Mouse (Mus musculus) embryonic facial prominence, embryonic 10.5 days (tissue): ENCODE results near the gene Brpf1. TPM values are rescaled to one million over a fixed set of nuclear protein-coding genes. Genes with fewer than 3 reads are reported as not detected.

Experiments used
- DNase-seq: peaks from one replicate; pipeline ENCODE4 v3.0.0-alpha.2; 2017; ENCODE audit warnings: low spot score
- H3K27ac ChIP-seq: fragments of 300-500 bp; sonication (generic); replicated peaks from 2 replicates; pipeline ENCODE4 v1.5.1; 2016; ENCODE audit warnings: mild to moderate bottlenecking
- H3K27me3 ChIP-seq: fragments of 300-500 bp; sonication (generic); replicated peaks from 2 replicates; pipeline ENCODE4 v1.6.1; 2016; ENCODE audit warnings: low read depth, mild to moderate bottlenecking; ENCODE audit not compliant: poor library complexity, severe bottlenecking
- H3K36me3 ChIP-seq: fragments of 300-500 bp; sonication (generic); replicated peaks from 2 replicates; pipeline ENCODE4 v1.6.1; 2016; ENCODE audit warnings: mild to moderate bottlenecking, moderate library complexity
- H3K4me1 ChIP-seq: fragments of 300-500 bp; sonication (generic); 2 replicates; pipeline ENCODE4 v1.6.1; 2016
- H3K4me3 ChIP-seq: fragments of 300-500 bp; sonication (generic); 2 replicates; pipeline ENCODE4 v1.5.1; 2016; ENCODE audit warnings: mild to moderate bottlenecking, moderate library complexity
- H3K9me3 ChIP-seq: fragments of 300-500 bp; sonication (generic); 2 replicates; pipeline ENCODE4 v1.6.1; 2016; ENCODE audit warnings: mild to moderate bottlenecking
- WGBS: fragments of 180-500 bp; shearing (Covaris S2); methylation state at CpG from one replicate; pipeline ENCODE4 v1.1.7; 2016; 5-methylcytosine and 5-hydroxymethylcytosine counted together
- polyA plus RNA-seq: library from polyadenylated mRNA; unstranded; fragments of >200 nt; fragmentation: Nextera tagmentation; extraction: Ambion mirVana; gene quantifications from 2 replicates; pipeline ENCODE4 v1.2.1, GENCODE M21; 2016

Gene Brpf1
- polyA plus RNA-seq, 1 experiment from 2014 or later = 24.8 TPM

DNA sequence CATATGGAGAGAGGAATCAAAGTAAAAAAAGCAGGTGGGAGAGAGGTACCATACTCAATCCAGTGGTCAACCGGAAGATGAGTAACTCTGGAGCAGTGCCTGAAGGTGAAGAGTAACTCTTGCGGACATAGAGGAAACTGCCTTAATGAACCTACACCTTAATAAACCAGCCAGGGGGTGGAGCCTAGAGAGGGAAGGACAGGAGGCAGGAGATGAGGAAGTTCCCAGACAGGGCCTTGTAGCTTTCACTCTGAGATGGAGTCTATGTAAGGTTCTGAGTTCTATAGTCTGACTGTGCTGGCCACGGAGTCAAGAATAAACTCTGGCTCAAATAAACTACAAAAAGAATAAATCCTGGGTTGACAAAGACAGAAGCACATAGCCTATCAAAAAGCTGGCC lies 22.0 kb upstream of the Brpf1 start:
- Histone ChIP-seq H3K4me1 (peaks cover 18% of the 10 kb centered on the region), H3K9me3 (no peaks in the 10 kb centered on the region), H3K27ac (no peak overlapping the region), H3K4me3 (no peak overlapping the region), H3K36me3 (peaks cover 5% of the 10 kb centered on the region), H3K27me3 (peaks cover 57% of the 10 kb centered on the region)
- DNase-seq = no peak
- 81% methylated on average over 3 of the region's 3 CpGs for WGBS

DNA sequence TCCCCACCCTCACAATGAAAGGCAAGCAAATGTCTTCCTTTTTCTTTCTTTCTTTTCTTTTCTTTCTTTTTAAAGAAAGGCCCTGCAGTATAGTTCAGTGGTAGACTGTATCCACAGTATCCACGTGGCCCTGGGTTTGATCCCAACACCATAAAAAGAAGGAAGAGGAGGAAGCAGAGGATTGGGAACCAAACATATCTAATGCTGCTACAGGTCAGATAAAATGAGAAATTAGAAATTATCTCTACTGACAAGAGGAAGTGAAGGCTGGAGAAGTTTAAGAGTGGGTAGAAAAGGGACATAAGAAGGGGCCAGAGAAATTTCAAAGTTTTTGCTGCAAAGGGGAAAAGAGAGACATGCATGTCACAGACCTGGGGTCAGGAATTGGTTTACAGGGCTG lies 20.6 kb upstream of the Brpf1 start:
- Histone ChIP-seq H3K4me3 (no peak overlapping the region), H3K27ac (no peak overlapping the region), H3K27me3 (peaks cover 50% of the 10 kb centered on the region), H3K4me1 (peaks cover 18% of the 10 kb centered on the region), H3K9me3 (no peaks in the 10 kb centered on the region), H3K36me3 (no peaks in the 10 kb centered on the region)
- WGBS = 85% methylated on average over 1 of the region's 1 CpGs
- no peak for DNase-seq

DNA sequence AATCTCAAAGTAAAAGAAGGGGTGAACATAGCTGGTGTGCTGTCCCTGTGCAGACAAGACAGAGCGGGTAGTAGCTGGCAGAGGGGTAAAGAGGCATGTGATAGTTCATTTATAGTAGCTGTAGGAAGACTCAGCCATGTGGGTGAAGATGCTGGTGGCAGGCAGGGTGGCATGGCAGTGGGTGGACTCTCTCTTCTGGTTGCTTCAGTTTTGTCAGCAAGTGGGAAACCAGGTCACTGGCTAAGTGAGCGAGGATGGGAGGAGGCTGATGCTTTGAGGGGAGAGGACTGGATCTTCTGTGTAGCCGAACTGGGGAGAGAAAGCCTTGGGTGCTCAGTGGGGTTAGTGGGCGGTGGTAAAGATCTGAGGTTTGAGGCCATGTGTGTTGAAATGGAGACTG lies 19.7 kb upstream of the Brpf1 start:
- H3K27ac ChIP-seq = no peak overlapping the region
- H3K4me3 ChIP-seq = no peak overlapping the region
- no peaks in the 10 kb centered on the region for H3K9me3 ChIP-seq
- 68% methylated on average over 4 of the region's 4 CpGs for WGBS
- H3K36me3 ChIP-seq = no peaks in the 10 kb centered on the region
- no peak for DNase-seq
- H3K4me1 ChIP-seq = peaks cover 14% of the 10 kb centered on the region
- H3K27me3 ChIP-seq = peaks cover 41% of the 10 kb centered on the region

DNA sequence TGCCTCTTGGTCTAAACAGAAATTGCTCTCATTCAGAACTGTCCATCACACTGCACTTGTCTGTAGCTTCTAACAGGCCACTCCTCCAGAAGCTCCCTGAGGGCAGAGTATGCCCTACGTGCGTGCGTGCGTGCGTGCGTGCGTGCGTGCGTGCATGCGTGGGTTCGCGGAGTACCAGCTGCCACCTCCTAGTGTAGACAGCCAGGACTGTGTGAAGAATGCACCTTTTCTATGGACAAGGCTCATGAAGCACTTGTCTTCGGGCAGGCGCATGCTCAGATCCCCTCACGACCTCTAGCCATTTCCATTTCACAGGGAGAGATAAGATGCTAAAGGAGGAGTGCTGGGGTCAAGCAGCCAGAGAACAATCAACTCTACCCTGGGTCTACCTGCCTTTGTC lies 17.6 kb upstream of the Brpf1 start:
- 90% methylated on average over 15 of the region's 15 CpGs for WGBS
- Histone ChIP-seq H3K4me3 (no peak overlapping the region), H3K27me3 (peaks cover 19% of the 10 kb centered on the region), H3K9me3 (no peaks in the 10 kb centered on the region), H3K4me1 (no peaks in the 10 kb centered on the region), H3K36me3 (no peaks in the 10 kb centered on the region), H3K27ac (no peak overlapping the region)
- DNase-seq = no peak

DNA sequence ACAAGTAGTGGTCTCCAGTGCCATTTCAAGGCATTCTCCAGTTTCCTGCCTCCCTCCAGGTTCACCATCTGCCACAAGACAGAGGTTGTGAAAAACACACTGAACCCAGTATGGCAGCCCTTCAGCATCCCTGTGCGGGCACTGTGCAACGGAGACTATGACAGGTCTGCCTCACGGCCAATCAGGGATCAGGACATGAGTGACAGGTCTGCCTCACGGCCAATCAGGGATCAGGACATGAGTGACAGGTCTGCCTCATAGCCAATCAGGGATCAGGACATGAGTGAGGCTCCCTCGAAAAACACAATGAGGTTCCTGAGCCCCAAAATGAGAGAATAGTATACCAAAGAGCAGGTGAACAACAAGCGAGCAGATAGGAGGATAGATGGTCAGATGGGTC lies 16.6 kb upstream of the Brpf1 start:
- 64% methylated on average over 6 of the region's 6 CpGs for WGBS

DNA sequence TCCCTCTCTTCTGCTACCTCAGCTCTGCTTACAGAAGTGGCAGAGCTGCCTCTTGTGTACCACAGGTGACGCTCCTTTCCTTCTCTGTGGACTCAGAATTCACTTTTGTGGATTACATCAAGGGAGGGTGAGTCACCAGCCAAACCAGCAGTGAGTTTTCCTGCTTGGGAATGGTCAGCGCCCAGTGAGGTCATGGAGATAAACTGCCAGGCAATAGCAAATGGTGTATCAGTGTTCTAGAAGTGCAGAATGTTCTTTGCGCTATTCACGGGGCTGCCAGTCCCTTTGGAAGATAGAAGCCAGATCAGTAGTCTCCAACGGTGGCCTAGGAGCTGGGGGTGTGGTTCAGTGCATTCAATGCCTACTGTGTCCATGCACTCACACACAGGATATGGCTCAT lies 14.0 kb upstream of the Brpf1 start:
- Histone ChIP-seq H3K36me3 (no peaks in the 10 kb centered on the region), H3K27me3 (no peaks in the 10 kb centered on the region), H3K9me3 (no peaks in the 10 kb centered on the region), H3K4me1 (no peaks in the 10 kb centered on the region), H3K27ac (no peak overlapping the region), H3K4me3 (no peak overlapping the region)
- WGBS = 74% methylated on average over 5 of the region's 5 CpGs
- no peak for DNase-seq

More for the DNA sequence above, 16.6 kb upstream of the Brpf1 start:
- Histone ChIP-seq H3K27ac (no peak overlapping the region), H3K4me3 (no peak overlapping the region), H3K27me3 (peaks cover 9% of the 10 kb centered on the region), H3K4me1 (no peaks in the 10 kb centered on the region), H3K36me3 (no peaks in the 10 kb centered on the region), H3K9me3 (no peaks in the 10 kb centered on the region)
- no peak for DNase-seq

DNA sequence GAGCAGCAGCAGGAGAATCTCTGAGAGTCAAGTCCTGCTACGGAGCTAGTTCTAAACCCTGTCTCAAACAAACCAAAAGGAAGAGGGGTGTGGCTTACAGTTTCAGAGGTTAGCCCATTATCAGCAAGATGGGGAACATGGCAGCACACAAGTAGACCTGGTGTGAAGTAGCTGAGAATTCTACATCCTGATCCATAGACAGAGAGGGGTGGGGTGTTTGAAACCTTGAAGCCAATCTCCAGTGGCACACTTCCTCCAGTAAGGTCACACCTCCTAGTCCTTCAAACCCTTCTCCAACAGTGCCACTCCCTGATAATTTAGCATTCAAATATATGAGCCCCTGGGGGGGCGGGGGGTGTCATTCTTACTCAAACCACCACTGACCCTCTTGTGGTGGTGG lies 10.9 kb upstream of the Brpf1 start:
- no peaks in the 10 kb centered on the region for H3K36me3 ChIP-seq
- no peaks in the 10 kb centered on the region for H3K4me1 ChIP-seq
- 82% methylated on average over 2 of the region's 2 CpGs for WGBS
- no peak overlapping the region for H3K4me3 ChIP-seq
- H3K9me3 ChIP-seq = no peaks in the 10 kb centered on the region
- no peak overlapping the region for H3K27ac ChIP-seq
- H3K27me3 ChIP-seq = no peaks in the 10 kb centered on the region
- no peak for DNase-seq

DNA sequence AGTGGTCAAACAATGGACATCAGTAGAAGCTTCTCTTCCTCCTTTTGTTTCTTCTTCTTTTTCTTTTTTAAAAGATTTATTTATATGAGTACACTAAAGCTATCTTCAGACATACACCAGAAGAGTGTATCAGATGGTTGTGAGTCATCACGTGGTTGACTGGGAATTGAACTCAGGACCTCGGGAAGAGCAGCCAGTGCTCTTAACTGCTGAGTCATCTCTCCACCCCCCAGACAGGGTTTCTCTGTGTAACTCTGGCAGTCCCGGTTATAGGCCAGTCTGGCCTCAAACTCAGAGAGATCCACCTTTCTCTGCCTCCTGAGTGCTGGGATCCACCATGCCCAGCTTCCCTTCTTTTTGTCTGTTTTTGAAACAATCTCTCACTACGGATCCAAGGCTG lies 10.3 kb upstream of the Brpf1 start:
- H3K27ac ChIP-seq = no peak overlapping the region
- no peaks in the 10 kb centered on the region for H3K4me1 ChIP-seq
- no peak overlapping the region for H3K4me3 ChIP-seq
- no peaks in the 10 kb centered on the region for H3K36me3 ChIP-seq
- H3K9me3 ChIP-seq = no peaks in the 10 kb centered on the region
- no peaks in the 10 kb centered on the region for H3K27me3 ChIP-seq
- DNase-seq = no peak
- WGBS = 79% methylated on average over 4 of the region's 4 CpGs

DNA sequence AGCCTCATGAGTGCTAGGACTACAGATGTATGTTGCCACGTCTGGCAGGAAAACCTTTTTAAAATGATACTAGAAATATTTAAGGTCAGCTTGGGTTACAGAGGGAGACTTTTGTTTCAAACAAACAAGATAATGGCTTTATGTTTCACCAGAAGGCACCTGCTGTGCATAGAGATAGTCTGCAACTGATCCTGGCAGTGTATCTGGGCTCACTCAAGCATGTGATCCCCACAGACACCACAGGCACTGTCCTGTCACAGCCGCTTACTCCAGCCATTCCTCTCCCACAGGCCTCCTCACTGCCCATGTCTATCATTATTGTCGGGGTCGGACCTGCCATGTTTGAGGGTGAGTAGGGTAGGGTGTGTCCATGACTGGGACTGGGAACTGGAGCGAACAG lies 5.6 kb upstream of the Brpf1 start:
- WGBS = 83% methylated on average over 5 of the region's 5 CpGs
- Histone ChIP-seq H3K9me3 (no peaks in the 10 kb centered on the region), H3K4me3 (no peak overlapping the region), H3K27me3 (no peaks in the 10 kb centered on the region), H3K27ac (no peak overlapping the region), H3K4me1 (peaks cover 12% of the 10 kb centered on the region), H3K36me3 (no peaks in the 10 kb centered on the region)
- DNase-seq = no peak

DNA sequence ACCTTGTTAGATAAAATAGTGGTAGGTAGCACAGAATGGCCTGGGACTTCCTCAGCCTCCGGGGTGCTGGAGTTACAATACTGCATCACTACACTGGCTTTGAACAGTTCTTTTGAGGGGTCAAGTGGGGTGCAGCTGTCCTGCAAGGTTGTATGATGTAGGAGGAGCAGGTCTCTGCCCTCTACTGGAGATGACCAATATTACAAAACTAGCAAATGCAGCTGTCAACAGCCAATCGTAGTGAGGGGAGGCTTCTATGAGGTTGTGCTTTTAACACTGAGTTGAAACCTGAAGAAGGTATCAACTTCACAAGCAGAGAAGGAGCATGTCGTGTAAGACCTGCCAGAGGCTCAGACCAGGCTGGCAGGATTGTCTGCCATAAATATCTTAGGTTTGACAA lies 4.7 kb upstream of the Brpf1 start:
- DNase-seq = no peak
- Histone ChIP-seq H3K27me3 (no peaks in the 10 kb centered on the region), H3K4me3 (no peak overlapping the region), H3K36me3 (no peaks in the 10 kb centered on the region), H3K9me3 (no peaks in the 10 kb centered on the region), H3K4me1 (peaks cover 12% of the 10 kb centered on the region), H3K27ac (no peak overlapping the region)
- 29% methylated on average over 3 of the region's 3 CpGs for WGBS

DNA sequence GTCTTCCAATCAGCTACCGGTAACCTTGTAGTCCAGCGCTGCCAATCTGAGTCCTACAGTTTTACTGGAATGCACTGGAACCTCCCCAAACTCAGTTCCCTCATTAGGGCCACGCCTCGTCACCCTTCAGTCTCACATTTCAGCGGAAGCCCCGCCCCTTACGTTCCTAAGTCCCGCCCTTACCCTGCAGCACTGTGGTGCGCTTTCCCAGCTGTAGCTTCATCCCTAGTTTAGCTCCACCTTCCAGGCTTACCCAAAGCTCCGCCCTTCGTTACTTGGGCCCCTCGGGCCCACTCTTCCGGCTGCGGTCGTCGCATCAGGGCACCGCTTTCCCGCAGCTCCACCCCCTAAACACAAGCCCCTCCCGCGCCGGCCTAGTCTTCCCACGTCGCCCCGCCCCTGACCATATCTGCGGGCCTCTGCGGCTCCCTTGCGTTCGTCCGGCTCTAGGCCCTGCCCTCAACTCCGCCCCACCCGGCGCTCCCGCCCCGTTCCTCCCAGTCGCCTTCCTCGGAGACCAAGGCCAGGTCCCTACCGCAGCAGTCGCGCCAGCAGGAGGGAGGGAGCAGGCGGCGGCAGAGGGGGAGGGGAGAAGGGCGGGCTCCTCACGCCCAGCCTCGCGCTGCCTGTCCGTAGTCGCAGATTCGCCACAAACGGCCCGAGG lies 483 bp upstream of the Brpf1 start:
- under 1% methylated on average over 50 of the region's 50 CpGs for WGBS
- Histone ChIP-seq H3K9me3 (no peaks in the 10 kb centered on the region), H3K27me3 (no peaks in the 10 kb centered on the region), H3K4me1 (peaks cover 36% of the 10 kb centered on the region), H3K4me3 (peak overlapping the region; percentile 99), H3K27ac (peak overlapping the region; percentile 100), H3K36me3 (peaks cover 24% of the 10 kb centered on the region)
- DNase-seq = peak; percentile 100

DNA sequence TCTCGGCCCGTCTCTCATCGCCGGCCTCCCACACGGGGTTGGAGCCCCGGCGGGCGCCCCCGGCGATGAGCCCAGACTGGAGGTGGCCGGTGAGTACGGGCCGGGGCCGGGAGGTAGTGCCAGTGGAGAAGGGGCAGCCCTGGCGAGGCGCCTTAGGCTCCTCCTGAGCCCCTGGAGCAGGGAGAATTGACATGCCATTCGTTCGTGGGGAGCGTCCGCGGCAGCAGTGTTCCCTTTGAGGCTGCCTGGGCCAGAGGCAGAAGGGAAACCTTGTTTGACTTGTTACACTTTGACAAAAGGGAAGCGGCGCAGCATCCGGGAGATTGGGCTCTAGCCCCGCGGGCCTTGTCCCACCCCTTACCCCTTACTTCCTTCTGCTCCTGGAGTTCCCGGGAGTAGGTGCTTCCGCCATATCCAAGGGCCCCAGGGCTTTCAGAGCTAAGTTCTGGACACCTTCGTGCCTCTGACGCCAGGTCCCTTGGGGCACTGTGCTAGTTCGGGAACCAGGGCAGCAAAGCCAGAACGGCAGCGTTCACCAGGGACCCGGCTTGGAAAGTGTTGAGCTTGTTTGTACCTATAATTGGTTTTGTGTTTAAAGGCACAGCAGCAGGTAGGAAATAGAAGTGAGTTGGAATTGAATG lies 664 bp downstream of the Brpf1 start:
- Histone ChIP-seq H3K4me1 (peaks cover 30% of the 10 kb centered on the region), H3K27ac (peak overlapping the region; percentile 100), H3K9me3 (no peaks in the 10 kb centered on the region), H3K36me3 (peaks cover 35% of the 10 kb centered on the region), H3K4me3 (peak overlapping the region; percentile 99), H3K27me3 (no peaks in the 10 kb centered on the region)
- WGBS = under 1% methylated on average over 34 of the region's 34 CpGs
- peak; percentile 66 for DNase-seq

DNA sequence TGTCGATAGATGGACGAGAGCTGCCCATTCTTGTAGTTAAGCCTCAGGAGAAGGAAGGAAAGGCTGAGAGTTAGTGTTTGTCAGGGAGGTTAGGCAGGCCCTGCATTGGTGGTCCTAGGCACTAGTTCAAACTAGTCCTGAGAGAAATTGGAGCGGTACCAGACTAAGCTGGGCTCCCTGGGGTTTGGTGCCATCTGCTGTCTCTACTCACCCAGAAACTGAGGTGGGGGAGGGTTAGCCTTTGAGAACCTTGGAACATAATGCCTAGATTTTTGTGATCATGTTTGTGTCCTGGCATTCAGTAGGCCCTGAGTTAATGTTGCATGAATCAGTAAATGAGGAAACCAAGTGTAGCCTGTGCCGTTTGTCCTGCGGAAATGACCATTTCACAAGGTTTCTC lies 1.2 kb downstream of the Brpf1 start:
- peak overlapping the region; percentile 100 for H3K27ac ChIP-seq
- H3K36me3 ChIP-seq = peaks cover 41% of the 10 kb centered on the region
- WGBS = 39% methylated on average over 5 of the region's 5 CpGs
- H3K9me3 ChIP-seq = no peaks in the 10 kb centered on the region
- no peaks in the 10 kb centered on the region for H3K27me3 ChIP-seq
- H3K4me1 ChIP-seq = peaks cover 30% of the 10 kb centered on the region
- H3K4me3 ChIP-seq = peak overlapping the region; percentile 99
- no peak for DNase-seq
